Mouse (Mus musculus) layer of hippocampus, postnatal 14 days (tissue): ENCODE results near the gene App. TPM values are rescaled to one million over a fixed set of nuclear protein-coding genes. Genes with fewer than 3 reads are reported as not detected.

Experiments
- DNase-seq, 2 experiments: peaks; one replicate each; pipeline ENCODE4 v3.0.0; 2021 to 2022; ENCODE audit warnings: low spot score in 2 of 2, mixed read lengths in 1 of 2
- total RNA-seq, 2 experiments: library from RNA; stranded (reverse); gene quantifications; 2 replicates each; pipeline ENCODE4 v1.2.3; 2021

App gene
- total RNA-seq, 2 experiments from 2014 or later = 1,197 to 1,205 TPM

- DNase-seq = no peak
These were observed 85.4 kb downstream of the App start for GRCm38 (mm10) chr16:85088126-85088525.

- no peak for DNase-seq
These were observed 87.3 kb downstream of the App start for GRCm38 (mm10) chr16:85086303-85086702.

GRCm38 (mm10) chr16:85085902-85086301 lies 87.7 kb downstream of the App start:
- no peak for DNase-seq

- no peak for DNase-seq
These were observed 89.4 kb downstream of the App start for GRCm38 (mm10) chr16:85084152-85084551.

GRCm38 (mm10) chr16:85075330-85075729 lies 98.2 kb downstream of the App start:
- DNase-seq = no peak

- DNase-seq = no peak
These were observed 98.7 kb downstream of the App start for GRCm38 (mm10) chr16:85074889-85075288.

- DNase-seq = no peak
These were observed 100.9 kb downstream of the App start for GRCm38 (mm10) chr16:85072624-85073023.

GRCm38 (mm10) chr16:85071791-85072190 lies 101.8 kb downstream of the App start:
- no peak for DNase-seq

- no peak for DNase-seq
These were observed 102.3 kb downstream of the App start for GRCm38 (mm10) chr16:85071248-85071647.

- peak in 1 of 2 experiments; percentile 50 for DNase-seq
These were observed 106.2 kb downstream of the App start for GRCm38 (mm10) chr16:85067254-85067893.

GRCm38 (mm10) chr16:85066227-85066626 lies 107.3 kb downstream of the App start:
- no peak for DNase-seq

- no peak for DNase-seq
These were observed 108.8 kb downstream of the App start for GRCm38 (mm10) chr16:85064800-85065199.

- DNase-seq = no peak
These were observed 110.8 kb downstream of the App start for GRCm38 (mm10) chr16:85062732-85063131.

GRCm38 (mm10) chr16:85061725-85062124 lies 111.8 kb downstream of the App start:
- DNase-seq = no peak

GRCm38 (mm10) chr16:85058138-85058537 lies 115.4 kb downstream of the App start:
- no peak for DNase-seq

GRCm38 (mm10) chr16:85056212-85056611 lies 117.4 kb downstream of the App start:
- DNase-seq = no peak

GRCm38 (mm10) chr16:85053996-85054395 lies 119.6 kb downstream of the App start:
- no peak for DNase-seq

- DNase-seq = no peak
These were observed 126.3 kb downstream of the App start for GRCm38 (mm10) chr16:85047310-85047709.

GRCm38 (mm10) chr16:85041153-85041959 lies 132.2 kb downstream of the App start:
- DNase-seq = no peak

- no peak for DNase-seq
These were observed 134.8 kb downstream of the App start for GRCm38 (mm10) chr16:85038731-85039130.

- no peak for DNase-seq
These were observed 135.5 kb downstream of the App start for GRCm38 (mm10) chr16:85037969-85038644.

GRCm38 (mm10) chr16:85035815-85036214 lies 137.8 kb downstream of the App start:
- no peak for DNase-seq
